Mouse (Mus musculus): Measurements from ENCODE around the gene Krtap12-1. TPM values are rescaled to one million over a fixed set of nuclear protein-coding genes. Genes with fewer than 3 reads are reported as not detected.
"Not testable (repeated sequence)": the region's sequence is repeated elsewhere in the genome, so short reads cannot be mapped to it uniquely, and the experiment has no call there.

Gene Krtap12-1
- polyA plus RNA-seq, 1 experiment from 2014 or later: not detected

DNA sequence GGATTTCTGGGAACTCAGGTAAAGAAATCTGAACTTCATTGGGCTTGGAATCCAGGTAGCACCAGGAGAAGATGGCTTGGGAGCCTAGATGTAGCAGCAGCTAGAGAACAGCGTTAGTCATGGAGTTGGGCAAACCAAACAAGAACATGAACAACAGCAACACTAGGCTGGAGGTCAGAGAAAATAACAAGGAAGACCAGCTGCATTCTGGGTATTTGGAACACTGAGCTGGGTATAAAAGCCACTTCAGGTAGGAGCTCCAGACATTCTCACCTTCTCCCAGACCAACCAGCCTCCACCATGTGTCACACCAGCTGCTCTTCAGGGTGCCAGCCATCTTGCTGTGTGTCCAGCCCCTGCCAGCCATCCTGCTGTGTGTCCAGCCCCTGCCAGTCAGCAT is 14.1 kb upstream of the Krtap12-1 start, which contains the start of gene Gm10272:
Gene Gm10272, plus strand, starts transcription at position 301 of the 400 bp plus-strand sequence.
- no peak within 1 kb of the TSS for H3K9ac ChIP-seq (replicated peaks)
- H3K9me3 ChIP-seq: peaks cover 42% of the 10 kb centered on the region
- WGBS: 91% methylated on average over 1 of the region's 1 CpGs
- no peak for ATAC-seq (ENCODE audit: insufficient number of reproducible peaks, insufficient read depth, low FRiP score, low TSS enrichment, low read depth)
- no peak within 1 kb of the TSS for H3K27ac ChIP-seq
- no peaks in the 10 kb centered on the region for H3K27me3 ChIP-seq
- H3K4me2 ChIP-seq: no peak within 1 kb of the TSS
- H3K4me3 ChIP-seq (replicated peaks): no peak within 1 kb of the TSS
- no peaks in the 10 kb centered on the region for H3K4me1 ChIP-seq (replicated peaks)
- no peaks in the 10 kb centered on the region for H3K36me3 ChIP-seq

GRCm38 (mm10) chr10:77709831-77710230 is 10.6 kb upstream of the Krtap12-1 start:
- H3K4me2 ChIP-seq: no peak overlapping the region
- H3K9ac ChIP-seq (replicated peaks): no peak overlapping the region
- no peaks in the 10 kb centered on the region for H3K27me3 ChIP-seq
- 70% methylated on average over 3 of the region's 3 CpGs for WGBS
- H3K36me3 ChIP-seq: no peaks in the 10 kb centered on the region
- H3K4me3 ChIP-seq (replicated peaks): no peak overlapping the region
- no peak for ATAC-seq (ENCODE audit: insufficient number of reproducible peaks, insufficient read depth, low FRiP score, low TSS enrichment, low read depth)
- H3K27ac ChIP-seq: no peak overlapping the region
- H3K4me1 ChIP-seq (replicated peaks): no peaks in the 10 kb centered on the region
- H3K9me3 ChIP-seq: peaks cover 22% of the 10 kb centered on the region

GRCm38 (mm10) chr10:77711157-77711556 is 9.2 kb upstream of the Krtap12-1 start, which contains the start of gene Gm10024:
Gm10024 (plus strand) TSS chr10:77711457.
- not testable (repeated sequence) for H3K4me2 ChIP-seq; H3K4me1 ChIP-seq (replicated peaks); H3K9ac ChIP-seq (replicated peaks); H3K27me3 ChIP-seq; ATAC-seq (ENCODE audit: insufficient number of reproducible peaks, insufficient read depth, low FRiP score, low TSS enrichment, low read depth); H3K27ac ChIP-seq; H3K4me3 ChIP-seq (replicated peaks); H3K36me3 ChIP-seq
- peaks cover 19% of the 10 kb centered on the region for H3K9me3 ChIP-seq

DNA sequence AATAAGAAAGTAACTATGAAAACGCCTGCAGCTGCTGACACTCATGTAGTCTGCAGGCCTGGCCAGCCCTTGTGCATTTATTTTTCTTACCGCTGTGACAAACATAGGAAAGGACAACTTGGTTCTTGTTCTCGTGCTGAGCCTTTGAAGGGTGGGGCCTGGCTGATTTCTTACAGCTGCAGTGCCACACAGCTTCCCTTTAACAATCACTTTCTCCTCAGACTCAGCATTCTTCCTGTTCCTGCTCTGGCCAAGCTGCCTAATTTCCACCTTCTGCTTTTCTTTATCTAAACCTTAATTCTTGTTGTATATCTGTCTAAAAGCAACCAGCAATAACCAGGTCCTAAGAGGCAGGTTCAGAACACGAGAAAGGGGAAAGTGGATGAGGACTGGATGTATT is 6.7 kb upstream of the Krtap12-1 start:
- H3K4me2 ChIP-seq: no peak overlapping the region
- H3K4me1 ChIP-seq (replicated peaks): no peaks in the 10 kb centered on the region
- no peak for ATAC-seq (ENCODE audit: insufficient number of reproducible peaks, insufficient read depth, low FRiP score, low TSS enrichment, low read depth)
- H3K9me3 ChIP-seq: peaks cover 11% of the 10 kb centered on the region; the same call in 1 of the 2 replicates
- no peak overlapping the region for H3K4me3 ChIP-seq (replicated peaks)
- no peaks in the 10 kb centered on the region for H3K27me3 ChIP-seq
- WGBS: 57% methylated on average over 4 of the region's 4 CpGs
- no peaks in the 10 kb centered on the region for H3K36me3 ChIP-seq
- H3K27ac ChIP-seq: no peak overlapping the region
- no peak overlapping the region for H3K9ac ChIP-seq (replicated peaks)

- H3K36me3 ChIP-seq: no peaks in the 10 kb centered on the region
- no peak within 1 kb of the TSS for H3K4me2 ChIP-seq
- no peak within 1 kb of the TSS for H3K27ac ChIP-seq
- no peak for ATAC-seq (ENCODE audit: insufficient number of reproducible peaks, insufficient read depth, low FRiP score, low TSS enrichment, low read depth)
- H3K27me3 ChIP-seq: no peaks in the 10 kb centered on the region
- no peak within 1 kb of the TSS for H3K4me3 ChIP-seq (replicated peaks)
- WGBS: 85% methylated on average over 1 of the region's 1 CpGs
- no peak within 1 kb of the TSS for H3K9ac ChIP-seq (replicated peaks)
- no peaks in the 10 kb centered on the region for H3K4me1 ChIP-seq (replicated peaks)
- H3K9me3 ChIP-seq: peaks cover 14% of the 10 kb centered on the region
Observed at GRCm38 (mm10) chr10:77715507-77715906, 4.9 kb upstream of the Krtap12-1 start, which contains the start of gene Gm10142. Gm10142 (plus strand) TSS chr10:77715807.

DNA sequence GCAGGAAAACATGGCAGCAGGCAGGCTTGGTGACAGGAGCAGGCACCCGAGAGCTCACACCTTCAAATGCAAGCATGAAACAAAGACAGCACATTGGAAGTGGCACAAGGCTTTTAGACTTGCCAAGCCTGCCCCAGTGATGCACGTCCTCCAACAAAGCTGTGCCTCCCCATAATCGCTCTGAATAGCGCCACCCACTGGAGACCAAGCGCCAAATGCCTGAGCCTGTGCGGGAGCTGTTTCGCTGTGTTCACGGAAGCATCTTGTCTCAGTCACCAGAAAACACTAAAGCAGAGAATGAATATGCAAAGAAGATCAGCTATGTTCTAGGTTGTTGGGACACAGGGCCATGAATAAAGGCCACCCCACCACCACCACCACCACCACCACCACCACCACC is 4.5 kb downstream of the Krtap12-1 start:
- H3K4me2 ChIP-seq: no peak overlapping the region
- ATAC-seq (ENCODE audit: insufficient number of reproducible peaks, insufficient read depth, low FRiP score, low TSS enrichment, low read depth): no peak
- H3K9me3 ChIP-seq: peaks cover 6% of the 10 kb centered on the region; the same call in 1 of the 2 replicates
- H3K36me3 ChIP-seq: no peaks in the 10 kb centered on the region
- H3K27ac ChIP-seq: no peak overlapping the region
- H3K27me3 ChIP-seq: no peaks in the 10 kb centered on the region
- no peaks in the 10 kb centered on the region for H3K4me1 ChIP-seq (replicated peaks)
- H3K4me3 ChIP-seq (replicated peaks): no peak overlapping the region
- WGBS: 84% methylated on average over 8 of the region's 8 CpGs
- no peak overlapping the region for H3K9ac ChIP-seq (replicated peaks)

DNA sequence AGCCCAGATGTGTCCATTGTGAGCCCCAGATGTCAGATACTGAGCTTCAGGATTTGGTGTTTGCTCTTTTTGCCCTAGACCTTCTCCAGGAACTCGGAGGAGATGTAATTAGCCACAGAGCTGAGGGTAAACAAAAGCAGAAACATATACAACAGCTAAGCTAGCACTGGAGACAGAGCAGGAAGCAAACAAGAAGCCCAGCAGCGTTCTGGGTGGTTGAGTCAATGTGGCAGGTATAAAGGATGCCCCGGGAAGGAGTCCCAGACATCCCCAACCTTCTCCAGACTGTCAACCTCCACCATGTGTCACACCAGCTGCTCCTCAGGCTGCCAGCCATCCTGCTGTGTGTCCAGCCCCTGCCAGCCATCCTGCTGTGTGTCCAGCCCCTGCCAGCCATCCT is 5.8 kb downstream of the Krtap12-1 start, which contains the start of gene Gm10100:
Gene Gm10100, plus strand, starts transcription at position 301 of the 400 bp plus-strand sequence.
- Histone ChIP-seq H3K9me3 (no peaks in the 10 kb centered on the region), H3K4me1 (replicated peaks) (no peaks in the 10 kb centered on the region), H3K4me3 (replicated peaks) (no peak within 1 kb of the TSS), H3K27me3 (no peaks in the 10 kb centered on the region), H3K9ac (replicated peaks) (no peak within 1 kb of the TSS), H3K36me3 (no peaks in the 10 kb centered on the region), H3K27ac (no peak within 1 kb of the TSS), H3K4me2 (no peak within 1 kb of the TSS)
- ATAC-seq (ENCODE audit: insufficient number of reproducible peaks, insufficient read depth, low FRiP score, low TSS enrichment, low read depth): no peak
- 21% methylated on average over 3 of the region's 3 CpGs for WGBS

DNA sequence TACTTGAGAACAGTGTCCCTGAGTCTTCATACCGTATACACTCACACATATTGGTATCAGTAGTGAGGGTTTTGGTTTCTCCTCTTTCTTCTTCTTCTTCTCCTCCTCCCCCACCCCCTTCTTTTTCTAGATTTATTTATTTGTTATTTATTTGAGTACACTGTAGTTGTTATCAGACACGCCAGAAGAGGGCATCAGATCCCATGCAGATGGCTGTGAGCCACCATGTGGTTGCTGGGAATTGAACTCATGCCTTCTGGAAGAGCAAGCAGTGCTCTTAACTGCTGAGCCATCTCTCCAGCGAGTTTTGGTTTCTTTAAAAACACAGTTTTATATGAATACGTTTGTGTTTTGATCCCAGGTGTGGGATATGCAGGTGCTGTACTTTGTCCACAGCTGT is 7.9 kb downstream of the Krtap12-1 start:
- Histone ChIP-seq H3K9ac (replicated peaks) (no peak overlapping the region), H3K4me3 (replicated peaks) (no peak overlapping the region), H3K9me3 (no peaks in the 10 kb centered on the region), H3K27me3 (no peaks in the 10 kb centered on the region), H3K36me3 (no peaks in the 10 kb centered on the region), H3K27ac (no peak overlapping the region), H3K4me2 (no peak overlapping the region), H3K4me1 (replicated peaks) (no peaks in the 10 kb centered on the region)
- ATAC-seq (ENCODE audit: insufficient number of reproducible peaks, insufficient read depth, low FRiP score, low TSS enrichment, low read depth): no peak
- whole genome bisulfite sequencing: 61% methylated on average over 4 of the region's 4 CpGs

GRCm38 (mm10) chr10:77729241-77729640 is 8.8 kb downstream of the Krtap12-1 start:
- 55% methylated on average over 4 of the region's 4 CpGs for WGBS
- H3K27ac ChIP-seq: no peak overlapping the region
- no peak overlapping the region for H3K9ac ChIP-seq (replicated peaks)
- H3K4me1 ChIP-seq (replicated peaks): no peaks in the 10 kb centered on the region
- no peaks in the 10 kb centered on the region for H3K36me3 ChIP-seq
- H3K9me3 ChIP-seq: peaks cover 5% of the 10 kb centered on the region; the same call in 1 of the 2 replicates
- no peaks in the 10 kb centered on the region for H3K27me3 ChIP-seq
- no peak overlapping the region for H3K4me2 ChIP-seq
- no peak overlapping the region for H3K4me3 ChIP-seq (replicated peaks)
- ATAC-seq (ENCODE audit: insufficient number of reproducible peaks, insufficient read depth, low FRiP score, low TSS enrichment, low read depth): no peak

GRCm38 (mm10) chr10:77735928-77736327 is 15.5 kb downstream of the Krtap12-1 start:
- H3K4me1 ChIP-seq (replicated peaks): peaks cover 12% of the 10 kb centered on the region
- ATAC-seq (ENCODE audit: insufficient number of reproducible peaks, insufficient read depth, low FRiP score, low TSS enrichment, low read depth): no peak
- H3K36me3 ChIP-seq: no peaks in the 10 kb centered on the region
- H3K27me3 ChIP-seq: no peaks in the 10 kb centered on the region
- WGBS: 86% methylated on average over 1 of the region's 1 CpGs
- no peak overlapping the region for H3K4me2 ChIP-seq
- H3K4me3 ChIP-seq (replicated peaks): no peak overlapping the region
- H3K27ac ChIP-seq: no peak overlapping the region
- H3K9ac ChIP-seq (replicated peaks): no peak overlapping the region
- H3K9me3 ChIP-seq: peaks cover 19% of the 10 kb centered on the region

- 83% methylated on average over 4 of the region's 4 CpGs for WGBS
Observed at GRCm38 (mm10) chr10:77738929-77739328, 18.5 kb downstream of the Krtap12-1 start.

More at GRCm38 (mm10) chr10:77738929-77739328, 18.5 kb downstream of the Krtap12-1 start:
- Histone ChIP-seq H3K36me3 (no peaks in the 10 kb centered on the region), H3K4me2 (no peak overlapping the region), H3K4me3 (replicated peaks) (no peak overlapping the region), H3K27ac (no peak overlapping the region), H3K9ac (replicated peaks) (no peak overlapping the region), H3K9me3 (peaks cover 17% of the 10 kb centered on the region), H3K27me3 (no peaks in the 10 kb centered on the region), H3K4me1 (replicated peaks) (peaks cover 29% of the 10 kb centered on the region)
- ATAC-seq (ENCODE audit: insufficient number of reproducible peaks, insufficient read depth, low FRiP score, low TSS enrichment, low read depth): no peak

All from limb, embryonic 12.5 days (tissue).